Mouse (Mus musculus): ENCODE results near the gene Nacad.

DNA sequence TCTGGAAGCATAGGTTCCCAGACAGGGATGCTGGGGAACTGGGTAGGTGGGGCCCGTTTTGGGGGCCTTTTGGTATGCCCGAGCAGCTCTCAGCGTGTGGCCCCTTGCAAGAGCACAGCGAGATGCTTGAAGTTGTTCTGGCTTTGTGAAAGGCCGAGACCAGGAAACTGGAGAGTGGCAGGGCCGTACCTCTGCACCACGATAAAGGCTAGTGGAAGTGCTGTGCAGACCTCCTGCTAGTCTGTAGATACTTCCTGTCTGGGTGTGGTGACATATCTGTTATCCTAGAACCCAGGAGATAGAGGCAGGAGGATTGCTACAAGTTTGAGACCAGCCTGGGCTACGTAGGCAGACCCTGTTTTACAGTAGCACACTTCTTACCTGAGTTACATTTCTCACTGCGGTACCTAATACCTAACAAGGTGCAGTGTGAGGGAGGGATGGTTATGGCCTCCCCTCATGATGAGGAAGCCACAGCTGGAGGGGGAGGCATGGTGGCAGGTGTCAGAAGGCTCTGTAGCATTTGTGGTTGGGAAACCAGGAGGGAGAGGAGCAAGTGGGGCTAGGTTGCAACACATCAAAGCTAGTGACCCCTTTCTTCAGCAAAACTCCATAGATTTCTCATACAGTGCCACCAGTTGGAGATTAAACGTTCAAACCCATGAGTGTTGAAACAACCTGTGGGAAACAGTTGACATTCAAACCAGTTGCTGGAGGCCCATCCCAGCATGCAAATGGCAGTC, 14.7 kb downstream of the Nacad start:
- no peak for TF ChIP-seq POLR2A (IDR thresholded peaks at IDR 0.05; ENCODE audit: borderline replicate concordance, control insufficient read depth, low read depth, low read length)
- no peak for TF ChIP-seq CTCF (IDR thresholded peaks at IDR 0.05; ENCODE audit: control insufficient read depth, insufficient read depth, low read length)

Measured in bone marrow, adult 2 months (tissue).